Mouse (Mus musculus) neural tube, embryonic 14.5 days (tissue): ENCODE results near the gene Bmpr2. TPM values are rescaled to one million over a fixed set of nuclear protein-coding genes. Genes with fewer than 3 reads are reported as not detected.

ENCODE experiments used
- ATAC-seq: fragments of 200-750 bp; cut with Nextera tagmentation; 2 replicates; pipeline ENCODE4 v1.8.0; 2017; ENCODE audit warnings: low read depth, mild to moderate bottlenecking, moderate TSS enrichment, moderate library complexity
- H3K27ac ChIP-seq: fragments of 300-500 bp; sonication (generic); 2 replicates; pipeline ENCODE4 v1.5.1; 2014; ENCODE audit warnings: low read depth, mild to moderate bottlenecking, control low read depth, low read length, moderate library complexity, mixed read lengths
- H3K27me3 ChIP-seq: fragments of 300-500 bp; sonication (generic); 2 replicates; pipeline ENCODE4 v1.6.1; 2014; ENCODE audit warnings: low read length; ENCODE audit not compliant: control insufficient read depth, insufficient read depth
- H3K36me3 ChIP-seq: fragments of 300-500 bp; sonication (generic); 2 replicates; pipeline ENCODE4 v1.6.1; 2014; ENCODE audit warnings: low read length, mixed read lengths; ENCODE audit not compliant: control insufficient read depth, insufficient read depth
- H3K4me1 ChIP-seq: fragments of 300-500 bp; sonication (generic); 2 replicates; pipeline ENCODE4 v1.6.1; 2014; ENCODE audit warnings: low read length; ENCODE audit not compliant: control insufficient read depth, insufficient read depth
- H3K4me2 ChIP-seq: fragments of 300-500 bp; sonication (generic); 2 replicates; pipeline ENCODE4 v1.6.1; 2014; ENCODE audit warnings: mild to moderate bottlenecking, low read depth, low read length, control low read depth
- H3K4me3 ChIP-seq: fragments of 300-500 bp; sonication (generic); 2 replicates; pipeline ENCODE4 v1.5.1; 2014; ENCODE audit warnings: low read depth, low read length, control low read depth, mixed read lengths
- H3K9ac ChIP-seq: fragments of 300-500 bp; sonication (generic); replicated peaks from 2 replicates; pipeline ENCODE4 v1.6.1; 2014; ENCODE audit warnings: low read depth, mild to moderate bottlenecking, control low read depth, low read length, mixed read lengths
- H3K9me3 ChIP-seq: fragments of 300-500 bp; sonication (generic); 2 replicates; pipeline ENCODE4 v1.6.1; 2016; ENCODE audit warnings: low read length; ENCODE audit not compliant: control insufficient read depth
- WGBS: fragments of 180-500 bp; shearing (Covaris S2); extraction: QIAGEN DNeasy Blood & Tissue Kit; methylation state at CpG from one replicate; pipeline ENCODE4 v1.1.7; 2014; 5-methylcytosine and 5-hydroxymethylcytosine counted together
- polyA plus RNA-seq: library from polyadenylated mRNA; unstranded; fragments of >200 nt; fragmentation: Nextera tagmentation; extraction: Ambion mirVana; gene quantifications from 2 replicates; pipeline ENCODE4 v1.2.1, GENCODE M21; 2014

Bmpr2 gene
- 20.6 and 21.6 TPM in 2 replicates for polyA plus RNA-seq

DNA sequence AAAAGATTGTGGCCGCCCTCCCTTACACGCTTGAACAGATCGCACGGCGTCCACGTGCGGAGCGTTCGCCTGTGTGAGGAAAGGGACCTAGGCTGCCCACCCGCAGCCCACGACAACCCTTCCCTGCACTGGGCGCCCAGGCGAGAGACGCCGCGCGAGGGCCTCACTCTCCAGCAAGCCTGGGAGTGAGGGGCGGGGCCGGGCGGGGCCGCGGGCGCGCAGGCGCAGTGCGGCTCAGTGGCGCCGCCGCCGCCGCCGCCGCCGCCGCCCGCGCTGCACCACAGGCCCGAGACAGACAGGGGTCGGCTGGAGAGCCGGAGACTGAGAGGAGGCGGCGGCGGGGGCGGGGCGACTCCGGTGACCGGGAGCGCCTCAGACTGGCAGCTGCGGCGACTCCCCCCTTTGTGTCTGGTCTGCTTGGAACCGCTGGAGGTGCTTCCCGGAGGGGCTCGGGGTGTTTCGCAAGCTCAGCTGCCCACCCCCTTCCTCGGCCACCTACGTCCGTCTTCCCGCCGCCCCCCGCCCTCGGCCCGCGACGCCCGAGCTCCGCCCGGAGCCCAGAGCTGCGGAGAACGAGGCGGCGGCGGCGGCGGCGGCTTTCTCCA lies at the start of gene Bmpr2:
Gene Bmpr2 (plus strand): TSS at position 237 of the 605 bp plus-strand sequence.
- WGBS = under 1% methylated on average over 44 of the region's 75 CpGs
- no peaks in the 10 kb centered on the region for H3K36me3 ChIP-seq

DNA sequence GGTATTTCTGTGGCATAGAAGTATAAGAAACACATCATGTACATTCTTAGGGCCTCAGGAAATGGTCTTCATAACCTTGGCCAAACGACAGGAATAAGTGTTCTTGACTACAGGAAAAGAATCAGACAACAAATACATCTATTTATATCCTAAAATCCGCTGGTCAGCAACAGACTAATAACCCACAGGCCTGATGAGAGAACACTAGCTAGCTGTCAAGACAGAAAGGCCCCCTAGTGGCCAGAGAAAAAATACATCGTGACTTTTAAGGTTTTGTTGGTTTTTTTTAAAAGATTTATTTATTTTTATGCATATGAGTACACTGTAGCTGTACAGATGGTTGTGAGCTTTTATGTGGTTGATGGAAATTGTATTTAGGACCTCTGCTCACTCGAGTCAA lies 43.3 kb upstream of the Bmpr2 start:
- Histone ChIP-seq H3K9ac (no peak overlapping the region), H3K4me2 (no peak overlapping the region), H3K36me3 (no peaks in the 10 kb centered on the region; the same call in 1 of the 2 replicates), H3K9me3 (no peaks in the 10 kb centered on the region), H3K27me3 (no peaks in the 10 kb centered on the region), H3K4me3 (no peak overlapping the region), H3K27ac (no peak overlapping the region), H3K4me1 (no peaks in the 10 kb centered on the region)
- WGBS = 59% methylated on average over 4 of the region's 4 CpGs
- no peak for ATAC-seq

More for the DNA sequence above, at the start of gene Bmpr2:
- peak; percentile 93 for ATAC-seq
- Histone ChIP-seq H3K4me3 (peak within 1 kb of the TSS; percentile 93), H3K4me2 (peak within 1 kb of the TSS; percentile 87), H3K9ac (peak within 1 kb of the TSS; percentile 94), H3K4me1 (peaks cover 20% of the 10 kb centered on the region), H3K9me3 (no peaks in the 10 kb centered on the region), H3K27me3 (no peaks in the 10 kb centered on the region), H3K27ac (peak within 1 kb of the TSS; percentile 96)

DNA sequence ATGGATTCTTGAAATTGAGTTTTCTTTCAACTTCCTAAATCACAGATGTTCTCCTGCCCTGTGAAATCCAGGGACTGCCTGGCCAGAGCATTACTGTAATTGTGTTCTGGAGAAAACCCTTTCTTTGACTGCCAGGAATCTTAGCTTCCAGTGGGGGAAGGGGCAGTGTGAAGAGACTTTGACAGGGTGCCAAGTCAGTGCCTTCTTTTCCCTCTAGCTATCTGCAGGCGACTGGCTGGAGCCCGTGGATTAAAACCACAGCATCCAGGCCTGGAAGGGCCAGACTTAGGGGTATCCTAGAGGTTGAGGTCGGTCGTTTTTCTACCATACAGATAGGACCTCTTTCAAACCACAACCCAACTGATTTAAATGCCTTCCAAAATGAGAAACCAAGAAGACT lies 37.5 kb upstream of the Bmpr2 start:
- no peak overlapping the region for H3K9ac ChIP-seq
- no peaks in the 10 kb centered on the region for H3K27me3 ChIP-seq
- 57% methylated on average over 4 of the region's 4 CpGs for WGBS
- H3K9me3 ChIP-seq = no peaks in the 10 kb centered on the region
- H3K36me3 ChIP-seq = no peaks in the 10 kb centered on the region; the same call in 1 of the 2 replicates
- H3K4me3 ChIP-seq = no peak overlapping the region
- no peak overlapping the region for H3K4me2 ChIP-seq
- H3K4me1 ChIP-seq = no peaks in the 10 kb centered on the region
- peak overlapping the region; percentile 22; the same call in 1 of the 2 replicates for H3K27ac ChIP-seq
- no peak for ATAC-seq

DNA sequence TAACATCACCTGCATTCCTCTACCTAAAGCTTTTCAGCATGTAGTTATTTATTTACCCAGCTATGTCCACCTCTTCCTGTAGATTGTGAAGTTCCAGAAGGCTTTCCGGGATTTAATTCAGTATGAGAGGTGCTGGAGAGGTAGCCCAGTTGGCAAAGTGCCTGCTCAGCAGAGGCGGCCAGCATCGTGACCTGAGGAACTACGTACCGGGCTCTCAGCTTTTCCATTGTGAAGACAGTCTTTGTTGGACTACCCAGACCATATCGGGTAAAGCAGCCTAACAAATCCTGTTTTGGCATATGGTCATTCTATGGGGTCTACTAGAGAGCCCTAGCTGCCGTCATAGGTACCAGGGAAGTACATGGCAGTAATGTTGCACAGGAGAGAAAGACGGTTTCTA lies 33.1 kb upstream of the Bmpr2 start:
- H3K4me3 ChIP-seq = no peak overlapping the region
- H3K36me3 ChIP-seq = no peaks in the 10 kb centered on the region
- ATAC-seq = no peak
- H3K9ac ChIP-seq = no peak overlapping the region
- no peak overlapping the region for H3K27ac ChIP-seq
- H3K27me3 ChIP-seq = no peaks in the 10 kb centered on the region
- no peak overlapping the region for H3K4me2 ChIP-seq
- no peaks in the 10 kb centered on the region for H3K9me3 ChIP-seq
- 92% methylated on average over 8 of the region's 8 CpGs for WGBS
- no peaks in the 10 kb centered on the region for H3K4me1 ChIP-seq

DNA sequence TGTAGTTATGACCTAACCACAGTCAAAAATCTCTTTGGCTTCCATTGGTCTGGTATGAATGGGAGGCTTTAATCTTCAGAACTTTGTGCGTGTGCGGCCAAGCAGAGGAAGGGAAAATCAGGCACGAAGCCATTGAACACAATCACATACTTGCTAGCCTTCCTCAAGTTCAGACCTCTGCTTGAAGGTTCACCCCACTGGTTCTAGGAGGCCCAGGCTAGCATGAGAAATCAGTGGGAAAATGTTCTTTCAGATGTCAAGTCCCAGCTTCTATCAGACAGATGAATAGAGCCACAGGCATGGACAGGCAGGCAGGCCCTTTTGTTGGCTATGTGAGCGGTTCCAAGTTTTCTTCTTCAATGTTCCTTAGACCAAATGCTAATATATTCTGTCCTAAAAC lies 32.5 kb upstream of the Bmpr2 start:
- Histone ChIP-seq H3K36me3 (no peaks in the 10 kb centered on the region), H3K9ac (no peak overlapping the region), H3K27me3 (no peaks in the 10 kb centered on the region), H3K9me3 (no peaks in the 10 kb centered on the region), H3K4me2 (no peak overlapping the region), H3K4me1 (no peaks in the 10 kb centered on the region), H3K4me3 (no peak overlapping the region), H3K27ac (no peak overlapping the region)
- 72% methylated on average over 4 of the region's 4 CpGs for WGBS
- no peak for ATAC-seq

DNA sequence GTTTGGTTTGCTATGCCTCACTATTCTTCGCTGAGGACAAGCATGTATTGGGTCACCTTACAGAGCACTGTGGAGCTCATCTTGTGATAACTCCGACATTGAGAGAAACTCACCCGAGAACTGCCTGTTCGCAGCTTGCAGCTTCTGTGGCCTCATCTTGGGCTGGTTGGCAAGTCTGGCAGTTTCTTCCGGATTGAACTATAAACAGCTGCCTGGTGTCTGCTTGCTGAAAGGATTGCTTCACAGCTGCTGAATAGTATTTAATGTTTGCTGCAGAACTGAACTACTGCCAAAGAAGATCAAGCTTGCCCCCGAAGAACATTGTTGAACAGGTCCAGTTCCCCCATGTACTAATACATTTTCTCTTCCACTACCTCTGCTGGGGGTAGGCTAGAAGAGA lies 29.1 kb upstream of the Bmpr2 start:
- no peak for ATAC-seq
- H3K9ac ChIP-seq = no peak overlapping the region
- no peak overlapping the region for H3K27ac ChIP-seq
- H3K4me1 ChIP-seq = no peaks in the 10 kb centered on the region
- WGBS = 82% methylated on average over 6 of the region's 6 CpGs
- no peak overlapping the region for H3K4me2 ChIP-seq
- H3K9me3 ChIP-seq = no peaks in the 10 kb centered on the region
- H3K36me3 ChIP-seq = no peaks in the 10 kb centered on the region
- no peak overlapping the region for H3K4me3 ChIP-seq
- H3K27me3 ChIP-seq = no peaks in the 10 kb centered on the region

DNA sequence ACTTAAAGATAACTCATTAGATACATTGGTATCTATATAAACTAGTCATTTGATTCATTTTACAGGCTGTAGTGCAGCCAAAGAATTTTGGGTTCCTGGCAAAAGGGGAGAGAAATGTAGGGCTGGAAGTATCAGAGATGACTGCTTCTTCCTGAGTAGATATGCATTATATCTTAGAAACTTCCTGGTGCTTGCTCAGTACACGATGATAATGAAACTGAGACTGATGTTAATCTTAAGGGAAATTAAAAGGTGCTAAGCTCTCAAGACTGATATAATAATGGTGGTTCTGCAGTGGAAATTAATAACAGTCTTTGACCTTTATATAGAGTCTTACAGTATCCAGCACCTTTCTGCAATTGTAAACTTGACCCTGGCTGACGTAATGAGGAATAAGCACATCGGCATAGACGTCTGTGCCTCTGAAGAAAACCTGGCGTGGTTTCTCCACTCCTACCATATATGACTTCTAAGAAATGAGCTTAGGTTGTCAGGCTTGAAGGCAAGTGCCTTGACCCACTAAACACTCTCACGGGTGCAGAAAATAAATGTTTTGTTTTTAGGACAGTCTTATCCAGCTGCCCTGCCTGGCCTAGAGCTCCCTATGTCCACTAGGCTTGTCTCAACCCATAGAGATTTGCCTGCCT lies 24.3 kb upstream of the Bmpr2 start:
- Histone ChIP-seq H3K4me2 (no peak overlapping the region), H3K36me3 (no peaks in the 10 kb centered on the region), H3K4me1 (no peaks in the 10 kb centered on the region), H3K9ac (no peak overlapping the region), H3K27me3 (no peaks in the 10 kb centered on the region), H3K4me3 (no peak overlapping the region), H3K27ac (no peak overlapping the region), H3K9me3 (no peaks in the 10 kb centered on the region)
- no peak for ATAC-seq
- WGBS = 81% methylated on average over 6 of the region's 6 CpGs

DNA sequence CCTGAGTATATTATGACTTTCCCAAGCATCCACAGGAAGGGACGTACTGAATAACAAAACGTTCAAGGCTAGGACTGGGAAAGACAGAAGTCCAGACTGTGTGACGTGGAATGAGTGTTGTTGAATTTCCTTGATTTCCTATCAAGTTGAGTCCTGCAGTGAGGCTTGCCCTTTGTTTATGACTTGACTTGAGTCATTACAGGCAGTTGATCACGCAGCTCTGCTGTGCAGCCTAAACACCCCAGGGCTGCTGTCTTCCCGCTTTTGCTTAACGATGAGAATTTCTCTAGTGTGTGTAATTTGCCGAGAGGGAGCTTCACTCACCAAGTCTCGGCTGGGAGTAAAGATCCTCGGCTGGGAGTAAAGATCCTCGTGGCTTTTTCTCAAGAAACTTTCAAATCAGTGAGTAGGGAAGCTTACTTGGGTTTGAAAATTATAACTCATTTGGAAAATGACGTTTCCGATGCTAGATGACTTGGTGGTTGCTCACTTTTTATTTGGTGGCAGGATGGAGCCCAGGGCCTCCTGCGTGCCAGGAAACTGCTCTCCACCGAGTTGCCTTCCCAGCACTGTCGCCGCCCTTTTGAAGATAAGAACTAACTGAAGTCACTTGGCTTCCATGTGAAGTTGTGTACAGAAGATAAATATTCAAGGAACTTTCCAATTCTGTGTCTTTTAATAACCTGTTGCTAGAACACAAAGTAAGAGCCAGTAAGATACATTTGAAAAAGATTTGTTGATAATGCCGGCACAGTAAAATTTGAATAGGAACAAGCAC lies 23.4 kb upstream of the Bmpr2 start:
- no peaks in the 10 kb centered on the region for H3K9me3 ChIP-seq
- no peak overlapping the region for H3K4me3 ChIP-seq
- no peak for ATAC-seq
- H3K4me2 ChIP-seq = no peak overlapping the region
- H3K27ac ChIP-seq = no peak overlapping the region
- no peak overlapping the region for H3K9ac ChIP-seq
- H3K4me1 ChIP-seq = no peaks in the 10 kb centered on the region
- H3K36me3 ChIP-seq = no peaks in the 10 kb centered on the region
- H3K27me3 ChIP-seq = no peaks in the 10 kb centered on the region
- 76% methylated on average over 17 of the region's 17 CpGs for WGBS

DNA sequence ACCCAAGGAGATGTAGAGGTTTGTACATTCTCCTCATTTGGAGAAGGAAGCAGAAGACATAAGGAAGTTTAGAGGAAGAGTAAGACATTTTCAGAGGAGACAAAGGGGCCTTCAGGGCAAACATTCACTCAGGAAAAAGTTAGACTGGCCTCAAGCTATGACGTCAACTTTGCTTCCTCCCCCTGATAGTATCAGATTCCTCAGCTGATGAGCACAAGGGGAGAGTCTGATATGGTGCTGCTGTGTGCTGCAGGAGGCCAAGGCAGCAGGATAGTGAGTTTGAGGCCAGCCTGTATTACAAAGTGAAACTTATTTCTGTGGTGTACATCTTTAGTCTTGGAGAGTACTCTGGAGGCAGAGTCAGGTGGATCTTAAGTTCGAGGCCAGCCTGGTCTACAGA lies 14.2 kb upstream of the Bmpr2 start:
- 62% methylated on average over 2 of the region's 2 CpGs for WGBS
- no peak overlapping the region for H3K4me2 ChIP-seq
- no peak overlapping the region for H3K9ac ChIP-seq
- no peaks in the 10 kb centered on the region for H3K9me3 ChIP-seq
- no peak for ATAC-seq
- no peaks in the 10 kb centered on the region for H3K4me1 ChIP-seq
- no peaks in the 10 kb centered on the region for H3K27me3 ChIP-seq
- H3K36me3 ChIP-seq = no peaks in the 10 kb centered on the region
- H3K27ac ChIP-seq = no peak overlapping the region
- H3K4me3 ChIP-seq = no peak overlapping the region
